Mouse (Mus musculus): ENCODE measurements around the gene Susd1. TPM values are rescaled to one million over a fixed set of nuclear protein-coding genes. Genes with fewer than 3 reads are reported as not detected.

Susd1 gene
- polyA plus RNA-seq, 1 experiment from 2014 or later, result 3.6 TPM

- H3K4me3 ChIP-seq (ENCODE audit: control insufficient read depth in 1 of 2, insufficient read depth in 1 of 2, low read depth in 1 of 2, low read length in 2 of 2), result no peak overlapping the region
- no peak overlapping the region for H3K27ac ChIP-seq (replicated peaks in 1 of 2; ENCODE audit: control insufficient read depth in 1 of 2, insufficient read depth in 1 of 2, low read depth in 2 of 2, low read length in 2 of 2)
- H3K27me3 ChIP-seq (ENCODE audit: control insufficient read depth, insufficient read depth, low read length), result no peaks in the 10 kb centered on the region
- H3K4me1 ChIP-seq (ENCODE audit: control insufficient read depth in 2 of 2, insufficient read depth in 2 of 2, low read length in 2 of 2), result peaks cover 31 to 45% of the 10 kb centered on the region in 2 experiments
- no peaks in the 10 kb centered on the region for H3K36me3 ChIP-seq (ENCODE audit: control insufficient read depth, insufficient read depth, low read length)
- H3K4me2 ChIP-seq (ENCODE audit: low read length), result no peak overlapping the region
- WGBS, result 92% methylated on average over 14 of the region's 14 CpGs
- no peak overlapping the region for H3K9ac ChIP-seq (ENCODE audit: low read length)
- no peak for ATAC-seq (ENCODE audit: insufficient number of reproducible peaks, insufficient read depth, low FRiP score, low read depth)
- H3K9me3 ChIP-seq (ENCODE audit: control insufficient read depth, low read length), result no peaks in the 10 kb centered on the region
Measured at GRCm38 (mm10) chr4:59333424-59333895, 105.0 kb downstream of the Susd1 start.

DNA sequence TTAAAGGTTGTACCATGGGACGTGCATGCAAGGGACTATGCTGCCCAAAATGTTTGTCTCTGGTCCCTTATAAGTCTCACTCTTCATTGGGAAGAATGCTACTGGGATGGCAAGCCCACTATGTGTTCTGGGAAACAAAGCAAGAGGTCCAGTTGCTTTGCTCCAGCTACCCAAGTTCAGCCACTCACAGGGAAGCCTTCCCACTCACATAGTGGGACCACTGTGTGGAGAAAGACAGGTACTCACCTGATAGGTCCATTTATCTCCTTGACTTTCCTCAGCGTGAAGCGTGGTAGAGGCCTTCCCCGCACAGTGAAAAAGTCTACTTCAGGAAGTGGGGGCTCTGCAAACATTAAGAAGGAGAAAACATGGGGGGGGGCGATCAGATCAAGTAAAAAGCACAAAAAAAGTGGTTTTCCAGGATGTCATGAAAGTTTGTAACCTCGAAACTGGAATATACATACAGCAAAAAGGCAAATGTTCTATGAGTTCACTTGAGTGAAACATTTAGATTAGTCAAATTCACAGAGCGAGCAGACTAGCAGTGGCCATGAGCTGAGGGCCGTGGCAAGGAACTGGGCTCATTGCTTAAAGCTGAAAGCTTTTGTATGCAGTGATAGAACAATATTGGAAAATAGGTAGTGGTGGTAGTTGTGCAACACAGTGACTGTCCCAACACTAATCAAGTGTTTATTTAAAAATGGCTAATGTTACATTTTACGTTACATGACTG, 105.6 kb downstream of the Susd1 start:
- ATAC-seq (ENCODE audit: insufficient number of reproducible peaks, insufficient read depth, low FRiP score, low read depth), result no peak
- 95% methylated on average over 9 of the region's 9 CpGs for WGBS
- Histone ChIP-seq H3K36me3 (ENCODE audit: control insufficient read depth, insufficient read depth, low read length) (no peaks in the 10 kb centered on the region), H3K27me3 (ENCODE audit: control insufficient read depth, insufficient read depth, low read length) (no peaks in the 10 kb centered on the region), H3K9ac (ENCODE audit: low read length) (no peak overlapping the region), H3K9me3 (ENCODE audit: control insufficient read depth, low read length) (no peaks in the 10 kb centered on the region), H3K4me3 (ENCODE audit: control insufficient read depth in 1 of 2, insufficient read depth in 1 of 2, low read depth in 1 of 2, low read length in 2 of 2) (no peak overlapping the region), H3K27ac (replicated peaks in 1 of 2; ENCODE audit: control insufficient read depth in 1 of 2, insufficient read depth in 1 of 2, low read depth in 2 of 2, low read length in 2 of 2) (peak overlapping the region in 1 of 2 experiments; percentile 8; a peak in 1 of 4 replicates), H3K4me1 (ENCODE audit: control insufficient read depth in 2 of 2, insufficient read depth in 2 of 2, low read length in 2 of 2) (peaks cover 28 to 45% of the 10 kb centered on the region in 2 experiments), H3K4me2 (ENCODE audit: low read length) (no peak overlapping the region)

- Histone ChIP-seq H3K4me2 (ENCODE audit: low read length) (no peak overlapping the region), H3K27me3 (ENCODE audit: control insufficient read depth, insufficient read depth, low read length) (no peaks in the 10 kb centered on the region), H3K9ac (ENCODE audit: low read length) (no peak overlapping the region), H3K4me1 (ENCODE audit: control insufficient read depth in 2 of 2, insufficient read depth in 2 of 2, low read length in 2 of 2) (peaks cover 28 to 43% of the 10 kb centered on the region in 2 experiments), H3K9me3 (ENCODE audit: control insufficient read depth, low read length) (no peaks in the 10 kb centered on the region), H3K27ac (replicated peaks in 1 of 2; ENCODE audit: control insufficient read depth in 1 of 2, insufficient read depth in 1 of 2, low read depth in 2 of 2, low read length in 2 of 2) (peak overlapping the region; percentile 23 to 74; a peak in 3 of 4 replicates), H3K36me3 (ENCODE audit: control insufficient read depth, insufficient read depth, low read length) (no peaks in the 10 kb centered on the region), H3K4me3 (ENCODE audit: control insufficient read depth in 1 of 2, insufficient read depth in 1 of 2, low read depth in 1 of 2, low read length in 2 of 2) (no peak overlapping the region)
- ATAC-seq (ENCODE audit: insufficient number of reproducible peaks, insufficient read depth, low FRiP score, low read depth), result no peak
- WGBS, result 49% methylated on average over 5 of the region's 5 CpGs
Measured at GRCm38 (mm10) chr4:59332089-59332488, 106.3 kb downstream of the Susd1 start.

- peak overlapping the region; percentile 11 to 74 for H3K27ac ChIP-seq (replicated peaks in 1 of 2; ENCODE audit: control insufficient read depth in 1 of 2, insufficient read depth in 1 of 2, low read depth in 2 of 2, low read length in 2 of 2)
- H3K4me3 ChIP-seq (ENCODE audit: control insufficient read depth in 1 of 2, insufficient read depth in 1 of 2, low read depth in 1 of 2, low read length in 2 of 2), result no peak overlapping the region
- H3K9ac ChIP-seq (ENCODE audit: low read length), result 0 out of 2 replicates have a peak overlapping the region, but pooled peaks have one; percentile 44
- no peak for ATAC-seq (ENCODE audit: insufficient number of reproducible peaks, insufficient read depth, low FRiP score, low read depth)
- WGBS, result 59% methylated on average over 9 of the region's 9 CpGs
- no peak overlapping the region for H3K4me2 ChIP-seq (ENCODE audit: low read length)
- no peaks in the 10 kb centered on the region for H3K36me3 ChIP-seq (ENCODE audit: control insufficient read depth, insufficient read depth, low read length)
- no peaks in the 10 kb centered on the region for H3K27me3 ChIP-seq (ENCODE audit: control insufficient read depth, insufficient read depth, low read length)
- H3K4me1 ChIP-seq (ENCODE audit: control insufficient read depth in 2 of 2, insufficient read depth in 2 of 2, low read length in 2 of 2), result peaks cover 26 to 39% of the 10 kb centered on the region in 2 experiments
- H3K9me3 ChIP-seq (ENCODE audit: control insufficient read depth, low read length), result no peaks in the 10 kb centered on the region
Measured at GRCm38 (mm10) chr4:59331633-59332032, 106.8 kb downstream of the Susd1 start.

GRCm38 (mm10) chr4:59330961-59331604, 107.3 kb downstream of the Susd1 start:
- Histone ChIP-seq H3K36me3 (ENCODE audit: control insufficient read depth, insufficient read depth, low read length) (no peaks in the 10 kb centered on the region), H3K4me2 (ENCODE audit: low read length) (no peak overlapping the region), H3K9me3 (ENCODE audit: control insufficient read depth, low read length) (no peaks in the 10 kb centered on the region), H3K4me1 (ENCODE audit: control insufficient read depth in 2 of 2, insufficient read depth in 2 of 2, low read length in 2 of 2) (peaks cover 21 to 33% of the 10 kb centered on the region in 2 experiments), H3K27ac (replicated peaks in 1 of 2; ENCODE audit: control insufficient read depth in 1 of 2, insufficient read depth in 1 of 2, low read depth in 2 of 2, low read length in 2 of 2) (peak overlapping the region; percentile 11 to 74), H3K4me3 (ENCODE audit: control insufficient read depth in 1 of 2, insufficient read depth in 1 of 2, low read depth in 1 of 2, low read length in 2 of 2) (no peak overlapping the region), H3K27me3 (ENCODE audit: control insufficient read depth, insufficient read depth, low read length) (no peaks in the 10 kb centered on the region), H3K9ac (ENCODE audit: low read length) (0 out of 2 replicates have a peak overlapping the region, but pooled peaks have one; percentile 44)
- WGBS, result 46% methylated on average over 10 of the region's 10 CpGs
- ATAC-seq (ENCODE audit: insufficient number of reproducible peaks, insufficient read depth, low FRiP score, low read depth), result no peak

- Histone ChIP-seq H3K4me1 (ENCODE audit: control insufficient read depth in 2 of 2, insufficient read depth in 2 of 2, low read length in 2 of 2) (peaks cover 16 to 25% of the 10 kb centered on the region in 2 experiments), H3K27ac (replicated peaks in 1 of 2; ENCODE audit: control insufficient read depth in 1 of 2, insufficient read depth in 1 of 2, low read depth in 2 of 2, low read length in 2 of 2) (peak overlapping the region; percentile 38 to 70), H3K4me3 (ENCODE audit: control insufficient read depth in 1 of 2, insufficient read depth in 1 of 2, low read depth in 1 of 2, low read length in 2 of 2) (no peak overlapping the region), H3K9ac (ENCODE audit: low read length) (no peak overlapping the region), H3K27me3 (ENCODE audit: control insufficient read depth, insufficient read depth, low read length) (no peaks in the 10 kb centered on the region), H3K36me3 (ENCODE audit: control insufficient read depth, insufficient read depth, low read length) (no peaks in the 10 kb centered on the region), H3K9me3 (ENCODE audit: control insufficient read depth, low read length) (no peaks in the 10 kb centered on the region), H3K4me2 (ENCODE audit: low read length) (no peak overlapping the region)
- peak; percentile 62 for ATAC-seq (ENCODE audit: insufficient number of reproducible peaks, insufficient read depth, low FRiP score, low read depth)
- 62% methylated on average over 19 of the region's 19 CpGs for WGBS
Measured at GRCm38 (mm10) chr4:59329461-59330304, 108.8 kb downstream of the Susd1 start.

GRCm38 (mm10) chr4:59328821-59329220, 109.6 kb downstream of the Susd1 start:
- Histone ChIP-seq H3K9me3 (ENCODE audit: control insufficient read depth, low read length) (no peaks in the 10 kb centered on the region), H3K9ac (ENCODE audit: low read length) (no peak overlapping the region), H3K4me1 (ENCODE audit: control insufficient read depth in 2 of 2, insufficient read depth in 2 of 2, low read length in 2 of 2) (peaks cover 16 to 25% of the 10 kb centered on the region in 2 experiments), H3K36me3 (ENCODE audit: control insufficient read depth, insufficient read depth, low read length) (no peaks in the 10 kb centered on the region), H3K4me2 (ENCODE audit: low read length) (no peak overlapping the region), H3K4me3 (ENCODE audit: control insufficient read depth in 1 of 2, insufficient read depth in 1 of 2, low read depth in 1 of 2, low read length in 2 of 2) (no peak overlapping the region), H3K27ac (replicated peaks in 1 of 2; ENCODE audit: control insufficient read depth in 1 of 2, insufficient read depth in 1 of 2, low read depth in 2 of 2, low read length in 2 of 2) (peak overlapping the region in 1 of 2 experiments; percentile 38; a peak in 1 of 4 replicates), H3K27me3 (ENCODE audit: control insufficient read depth, insufficient read depth, low read length) (no peaks in the 10 kb centered on the region)
- no peak for ATAC-seq (ENCODE audit: insufficient number of reproducible peaks, insufficient read depth, low FRiP score, low read depth)
- WGBS, result 92% methylated on average over 7 of the region's 7 CpGs

Data from heart, embryonic 14.5 days (tissue).